Mouse (Mus musculus): Measurements from ENCODE around the gene Pitpnm2. TPM values are rescaled to one million over a fixed set of nuclear protein-coding genes. Genes with fewer than 3 reads are reported as not detected.

Pitpnm2 gene
- polyA plus RNA-seq, 1 experiment, result 178 TPM

DNA sequence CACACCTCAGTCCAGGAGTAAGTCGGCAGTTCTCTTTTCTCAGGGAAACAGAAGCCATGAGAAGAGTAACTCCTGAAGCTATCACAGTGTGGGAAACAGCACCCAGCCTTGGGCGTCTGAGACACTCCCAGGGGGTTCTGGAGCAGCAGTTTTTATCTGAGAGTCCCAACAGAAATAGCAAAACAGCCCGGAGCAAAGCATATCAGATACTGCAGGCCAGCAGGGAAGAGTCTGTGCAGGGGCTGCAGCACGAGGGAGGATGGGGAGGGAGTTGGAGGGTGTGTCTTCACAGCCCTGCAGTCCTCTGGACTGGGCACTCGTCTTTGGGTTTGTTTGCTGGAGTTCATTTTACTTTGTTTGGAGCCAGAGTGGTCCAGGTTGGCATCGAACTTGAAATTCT is 39.7 kb downstream of the Pitpnm2 start:
- Histone ChIP-seq H3K27ac (ENCODE audit: insufficient read depth, low read length) (no peak overlapping the region), H3K4me3 (ENCODE audit: insufficient read depth, low read length) (no peak overlapping the region), H3K4me1 (ENCODE audit: control insufficient read depth, insufficient read depth, low read length) (peaks cover 25% of the 10 kb centered on the region)
- TF ChIP-seq POLR2A (IDR thresholded peaks at IDR 0.05; ENCODE audit: extremely low read depth, insufficient read depth, low read length) (no peak), CTCF (IDR thresholded peaks at IDR 0.05; ENCODE audit: extremely low read depth, insufficient read depth, low read length) (no peak)

GRCm38 (mm10) chr5:124208030-124208429 is 41.5 kb downstream of the Pitpnm2 start:
- H3K27ac ChIP-seq (ENCODE audit: insufficient read depth, low read length), result no peak overlapping the region
- H3K4me1 ChIP-seq (ENCODE audit: control insufficient read depth, insufficient read depth, low read length), result peaks cover 23% of the 10 kb centered on the region
- H3K4me3 ChIP-seq (ENCODE audit: insufficient read depth, low read length), result no peak overlapping the region
- TF ChIP-seq POLR2A (IDR thresholded peaks at IDR 0.05; ENCODE audit: extremely low read depth, insufficient read depth, low read length) (no peak), CTCF (IDR thresholded peaks at IDR 0.05; ENCODE audit: extremely low read depth, insufficient read depth, low read length) (no peak)

DNA sequence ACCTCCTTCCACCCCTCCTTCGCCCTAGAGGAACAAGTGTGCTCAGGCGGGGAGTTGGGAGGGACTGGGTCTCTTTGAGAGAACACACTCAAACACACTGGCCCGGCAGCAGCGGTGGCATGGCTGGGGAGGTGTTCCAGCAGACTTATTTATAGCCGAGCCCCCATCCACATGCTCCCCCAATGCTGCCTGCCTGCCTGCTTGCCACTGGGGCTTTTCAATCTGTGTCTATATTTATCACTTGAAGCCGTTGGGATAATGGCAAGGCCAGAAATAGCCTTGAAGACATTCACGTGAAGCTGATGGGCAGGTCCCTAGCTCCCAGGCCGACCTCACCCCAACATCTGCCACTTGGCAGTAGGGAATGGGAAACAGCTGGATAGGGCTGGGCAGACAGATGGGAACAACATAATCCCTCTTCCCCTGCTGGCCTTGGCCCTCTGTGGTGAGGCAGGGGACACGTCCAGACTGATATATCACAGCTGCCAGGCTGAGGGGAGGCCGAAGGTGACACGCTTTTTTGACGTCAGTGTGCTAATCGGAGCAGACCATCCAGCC is 43.0 kb downstream of the Pitpnm2 start:
- no peak overlapping the region for H3K27ac ChIP-seq (ENCODE audit: insufficient read depth, low read length)

DNA sequence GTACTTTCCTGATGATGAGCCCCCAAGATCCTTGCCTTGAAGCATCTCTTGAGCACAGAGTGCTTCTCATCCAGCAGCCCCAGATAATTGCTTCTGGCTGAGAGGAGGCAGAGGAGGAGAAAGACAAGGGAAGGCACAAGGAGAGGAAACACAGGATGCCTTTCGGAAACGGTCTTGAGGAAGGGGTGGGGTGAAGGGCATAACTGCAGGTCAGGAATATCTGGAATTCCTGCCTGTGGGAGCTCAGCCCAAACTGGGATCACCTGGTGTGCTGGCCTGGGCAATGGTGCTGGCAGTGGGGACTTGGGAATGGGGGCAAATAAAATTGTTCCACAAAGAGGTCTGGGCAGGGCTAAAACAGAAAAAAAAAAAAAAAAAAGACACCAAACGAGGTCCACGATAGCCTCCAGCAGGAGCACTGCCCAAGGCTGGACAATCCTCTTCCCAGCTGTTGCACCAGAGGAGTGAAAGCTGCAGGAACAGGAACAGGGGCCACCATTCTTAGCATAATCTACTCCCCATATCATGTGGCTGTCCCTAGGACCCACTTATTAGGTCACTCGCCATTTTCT is 43.7 kb downstream of the Pitpnm2 start:
- no peak overlapping the region for H3K4me3 ChIP-seq (ENCODE audit: insufficient read depth, low read length)
- peaks cover 20% of the 10 kb centered on the region for H3K4me1 ChIP-seq (ENCODE audit: control insufficient read depth, insufficient read depth, low read length)
- TF ChIP-seq CTCF (IDR thresholded peaks at IDR 0.05; ENCODE audit: extremely low read depth, insufficient read depth, low read length) (no peak), POLR2A (IDR thresholded peaks at IDR 0.05; ENCODE audit: extremely low read depth, insufficient read depth, low read length) (no peak)
- H3K27ac ChIP-seq (ENCODE audit: insufficient read depth, low read length), result no peak overlapping the region; the same call in 1 of the 2 replicates

More for the DNA sequence above, 43.0 kb downstream of the Pitpnm2 start:
- TF ChIP-seq POLR2A (IDR thresholded peaks at IDR 0.05; ENCODE audit: extremely low read depth, insufficient read depth, low read length), result no peak
- TF ChIP-seq CTCF (IDR thresholded peaks at IDR 0.05; ENCODE audit: extremely low read depth, insufficient read depth, low read length), result no peak
- Histone ChIP-seq H3K4me1 (ENCODE audit: control insufficient read depth, insufficient read depth, low read length) (peaks cover 23% of the 10 kb centered on the region), H3K4me3 (ENCODE audit: insufficient read depth, low read length) (no peak overlapping the region)

- Histone ChIP-seq H3K27ac (ENCODE audit: insufficient read depth, low read length) (no peak overlapping the region), H3K4me3 (ENCODE audit: insufficient read depth, low read length) (no peak overlapping the region), H3K4me1 (ENCODE audit: control insufficient read depth, insufficient read depth, low read length) (peaks cover 18% of the 10 kb centered on the region)
- no peak for TF ChIP-seq CTCF (IDR thresholded peaks at IDR 0.05; ENCODE audit: extremely low read depth, insufficient read depth, low read length)
- TF ChIP-seq POLR2A (IDR thresholded peaks at IDR 0.05; ENCODE audit: extremely low read depth, insufficient read depth, low read length), result no peak
Observed at GRCm38 (mm10) chr5:124205211-124205610, 44.3 kb downstream of the Pitpnm2 start.

DNA sequence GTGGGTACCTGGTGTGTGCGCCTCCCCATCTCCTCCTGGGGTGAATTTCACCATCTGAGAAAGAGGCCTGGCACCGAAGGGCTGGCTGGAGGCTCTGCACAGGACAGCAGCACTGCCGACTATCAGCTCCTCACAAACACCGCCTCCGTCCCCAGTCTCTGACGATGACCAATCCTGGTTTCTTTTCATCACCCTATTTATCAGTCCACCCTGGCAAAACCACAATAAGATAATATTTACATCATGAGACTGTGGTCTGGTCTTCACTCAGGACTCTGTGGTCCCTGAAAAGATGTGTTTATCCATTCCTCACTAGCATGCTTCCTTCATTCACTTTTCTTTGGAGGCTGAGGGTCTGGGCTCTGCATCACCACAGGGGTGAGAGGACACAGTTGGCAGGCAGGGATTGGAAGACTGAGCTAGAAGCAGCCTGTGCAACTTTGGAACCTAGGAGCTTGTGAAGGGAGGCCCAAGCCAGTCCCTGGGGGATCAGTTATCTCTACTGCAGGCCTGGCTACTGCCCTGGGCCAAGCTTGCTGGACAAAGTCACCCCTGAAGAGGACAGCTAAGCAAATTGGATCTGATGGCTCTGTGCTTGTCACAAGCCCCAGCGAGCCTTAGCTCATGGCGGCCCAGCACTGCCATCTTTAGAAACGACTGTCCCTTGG is 45.3 kb downstream of the Pitpnm2 start:
- TF ChIP-seq POLR2A (IDR thresholded peaks at IDR 0.05; ENCODE audit: extremely low read depth, insufficient read depth, low read length), result no peak
- no peak for TF ChIP-seq CTCF (IDR thresholded peaks at IDR 0.05; ENCODE audit: extremely low read depth, insufficient read depth, low read length)
- Histone ChIP-seq H3K27ac (ENCODE audit: insufficient read depth, low read length) (no peak overlapping the region), H3K4me1 (ENCODE audit: control insufficient read depth, insufficient read depth, low read length) (peaks cover 18% of the 10 kb centered on the region), H3K4me3 (ENCODE audit: insufficient read depth, low read length) (no peak overlapping the region)

- TF ChIP-seq CTCF (IDR thresholded peaks at IDR 0.05; ENCODE audit: extremely low read depth, insufficient read depth, low read length) (no peak), POLR2A (IDR thresholded peaks at IDR 0.05; ENCODE audit: extremely low read depth, insufficient read depth, low read length) (no peak)
- Histone ChIP-seq H3K4me3 (ENCODE audit: insufficient read depth, low read length) (no peak overlapping the region), H3K27ac (ENCODE audit: insufficient read depth, low read length) (no peak overlapping the region), H3K4me1 (ENCODE audit: control insufficient read depth, insufficient read depth, low read length) (peaks cover 18% of the 10 kb centered on the region)
Observed at GRCm38 (mm10) chr5:124203251-124203650, 46.3 kb downstream of the Pitpnm2 start.

- H3K27ac ChIP-seq (ENCODE audit: insufficient read depth, low read length), result no peak overlapping the region
- H3K4me3 ChIP-seq (ENCODE audit: insufficient read depth, low read length), result no peak overlapping the region
- no peak for TF ChIP-seq CTCF (IDR thresholded peaks at IDR 0.05; ENCODE audit: extremely low read depth, insufficient read depth, low read length)
- no peak for TF ChIP-seq POLR2A (IDR thresholded peaks at IDR 0.05; ENCODE audit: extremely low read depth, insufficient read depth, low read length)
- peaks cover 18% of the 10 kb centered on the region for H3K4me1 ChIP-seq (ENCODE audit: control insufficient read depth, insufficient read depth, low read length)
Observed at GRCm38 (mm10) chr5:124202071-124202470, 47.5 kb downstream of the Pitpnm2 start.

DNA sequence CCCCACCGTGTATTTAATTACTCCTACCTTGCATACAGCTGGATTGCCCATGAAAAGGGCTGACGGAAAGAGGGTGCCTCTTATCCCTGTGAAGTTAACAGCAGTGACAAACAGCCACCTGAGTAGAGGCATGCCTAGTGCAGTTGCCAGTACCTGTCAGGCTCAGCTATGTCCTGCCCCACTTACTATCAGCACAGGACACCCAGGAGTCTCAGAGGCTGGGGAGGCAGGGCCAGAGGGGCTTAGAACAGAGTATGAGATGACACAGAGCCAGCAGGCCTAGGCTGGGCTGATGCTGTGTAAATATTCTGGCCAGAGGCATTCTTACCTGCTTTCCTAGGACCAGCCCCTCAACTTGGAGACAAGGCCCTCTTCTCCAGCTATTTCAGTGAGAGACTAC is 48.0 kb downstream of the Pitpnm2 start:
- Histone ChIP-seq H3K4me1 (ENCODE audit: control insufficient read depth, insufficient read depth, low read length) (peaks cover 16% of the 10 kb centered on the region), H3K4me3 (ENCODE audit: insufficient read depth, low read length) (no peak overlapping the region), H3K27ac (ENCODE audit: insufficient read depth, low read length) (no peak overlapping the region)
- TF ChIP-seq POLR2A (IDR thresholded peaks at IDR 0.05; ENCODE audit: extremely low read depth, insufficient read depth, low read length) (no peak), CTCF (IDR thresholded peaks at IDR 0.05; ENCODE audit: extremely low read depth, insufficient read depth, low read length) (no peak)

DNA sequence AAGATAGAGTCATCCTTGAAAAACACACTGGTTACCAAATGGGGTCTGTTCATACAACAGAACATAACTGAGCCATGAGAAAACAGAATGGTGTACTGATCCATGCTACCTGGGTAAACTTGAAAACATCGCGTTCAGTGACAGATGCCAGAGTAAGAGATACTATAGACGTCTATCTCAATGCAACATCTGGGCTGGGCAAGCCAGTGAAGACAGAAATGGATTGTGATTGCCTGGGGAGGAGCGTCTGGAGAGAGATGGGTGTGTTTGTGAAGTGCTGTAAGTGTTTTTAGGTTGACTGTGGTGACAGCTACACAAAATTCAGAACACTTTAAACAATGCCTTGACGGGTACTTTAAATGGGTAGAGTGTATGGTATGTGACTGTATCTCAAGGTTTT is 48.7 kb downstream of the Pitpnm2 start:
- H3K4me3 ChIP-seq (ENCODE audit: insufficient read depth, low read length), result no peak overlapping the region
- H3K4me1 ChIP-seq (ENCODE audit: control insufficient read depth, insufficient read depth, low read length), result peaks cover 12% of the 10 kb centered on the region
- no peak for TF ChIP-seq POLR2A (IDR thresholded peaks at IDR 0.05; ENCODE audit: extremely low read depth, insufficient read depth, low read length)
- no peak overlapping the region for H3K27ac ChIP-seq (ENCODE audit: insufficient read depth, low read length)

Measured in cortical plate, adult 2 months (tissue).